Mouse (Mus musculus) gastrocnemius, postnatal 25 days (tissue): ENCODE measurements at regions not wholly inside any gene's neighbourhood (a gene's known extent, or its start where the extent isn't known, plus 50 kb on each side); places are given as distances from the start of the nearest gene placed in this dataset.

Experiments used
- DNase-seq: peaks from one replicate; pipeline ENCODE4 v3.0.0; 2022

DNA sequence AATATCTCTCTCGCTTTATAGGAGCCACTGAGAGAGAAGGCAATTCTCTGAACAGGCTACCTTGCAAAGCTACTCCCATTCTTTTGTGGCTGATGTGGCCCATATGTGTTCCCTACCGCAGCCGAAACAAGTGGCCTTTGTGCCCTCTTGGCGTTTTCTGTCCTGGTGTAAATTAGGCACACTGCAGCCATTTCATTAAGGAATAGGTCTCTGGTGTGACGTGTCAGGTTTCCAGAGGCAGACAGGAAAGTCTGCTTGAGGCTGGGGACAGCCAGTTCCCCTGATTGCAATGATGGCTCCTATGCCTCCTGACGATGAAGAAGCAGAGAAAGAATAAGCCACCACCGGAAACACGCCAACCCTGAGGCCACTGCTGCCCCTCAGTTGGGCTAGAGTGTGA, 59.3 kb upstream of the Bcor start:
- no peak for DNase-seq

DNA sequence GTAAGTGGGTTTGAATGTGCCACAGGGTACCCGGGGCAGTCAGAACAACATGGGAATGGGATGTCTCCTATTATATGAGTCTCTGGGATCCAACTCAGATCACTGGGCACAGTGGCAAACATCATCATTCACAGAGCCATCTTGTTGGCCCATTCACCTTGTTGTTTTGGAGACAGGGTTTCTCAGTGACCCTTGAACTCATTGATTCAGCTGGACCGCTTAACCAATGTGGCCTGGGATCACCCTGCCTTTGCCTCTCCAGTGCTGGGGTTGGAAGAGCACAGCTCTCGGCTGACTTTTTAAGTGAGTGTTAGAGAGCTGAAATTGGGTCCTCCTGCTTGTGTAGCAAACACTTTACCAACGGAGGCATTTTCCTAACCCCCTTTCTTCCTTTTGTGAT, 64.2 kb upstream of the Bcor start:
- DNase-seq, result no peak

DNA sequence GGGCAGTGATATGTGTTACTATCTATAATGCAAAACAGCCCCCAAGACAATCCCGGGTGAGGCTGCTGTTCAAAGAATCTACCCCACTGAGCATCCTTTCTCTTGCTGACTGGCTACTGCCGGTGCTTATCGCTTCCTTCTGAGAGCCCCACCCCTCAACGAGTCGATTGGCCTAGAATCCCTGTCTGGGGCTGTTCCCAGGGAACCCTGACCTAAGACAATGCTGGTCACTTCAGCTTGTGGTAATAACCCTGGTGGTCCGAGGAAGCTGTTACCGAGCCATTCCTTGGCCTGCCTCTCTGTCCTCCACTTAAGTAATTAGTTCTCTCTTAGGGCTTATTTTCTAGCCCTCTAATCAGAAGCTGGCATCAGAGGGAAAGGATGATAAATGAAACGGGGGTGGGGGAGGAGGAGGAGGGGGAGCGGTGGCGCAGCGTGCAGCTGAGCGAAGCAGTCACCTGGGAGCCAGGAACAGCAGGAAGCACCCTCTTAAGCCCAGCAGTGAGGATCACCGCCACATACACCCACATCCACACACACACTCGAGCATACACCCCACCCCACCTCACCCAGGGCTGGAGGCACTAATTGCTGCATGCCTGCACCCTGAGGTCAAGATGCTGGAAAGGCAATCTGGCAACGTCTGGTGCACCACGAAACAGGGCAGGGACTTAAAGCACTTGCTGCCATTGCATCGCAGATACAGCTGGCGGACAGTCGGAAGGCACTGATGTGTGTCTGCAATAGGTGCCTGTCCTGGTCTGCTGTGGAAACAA, 65.1 kb upstream of the Bcor start:
- DNase-seq, result no peak

DNA sequence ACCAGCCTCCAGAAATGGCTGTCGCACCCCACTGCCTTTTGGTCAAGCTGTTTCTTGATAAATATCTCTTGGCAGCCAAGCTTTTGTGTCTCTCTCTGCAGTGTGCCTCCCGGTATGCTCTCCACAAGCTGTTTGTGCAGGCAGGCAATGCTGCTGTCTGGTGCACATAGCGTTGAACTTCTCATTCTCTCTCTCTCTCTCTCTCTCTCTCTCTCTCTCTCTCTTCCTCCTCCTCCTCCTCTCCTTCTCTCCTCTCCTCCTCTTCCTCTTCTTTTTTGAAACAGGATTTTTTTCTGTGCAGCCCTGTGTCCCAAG, 65.7 kb upstream of the Bcor start:
- no peak for DNase-seq

DNA sequence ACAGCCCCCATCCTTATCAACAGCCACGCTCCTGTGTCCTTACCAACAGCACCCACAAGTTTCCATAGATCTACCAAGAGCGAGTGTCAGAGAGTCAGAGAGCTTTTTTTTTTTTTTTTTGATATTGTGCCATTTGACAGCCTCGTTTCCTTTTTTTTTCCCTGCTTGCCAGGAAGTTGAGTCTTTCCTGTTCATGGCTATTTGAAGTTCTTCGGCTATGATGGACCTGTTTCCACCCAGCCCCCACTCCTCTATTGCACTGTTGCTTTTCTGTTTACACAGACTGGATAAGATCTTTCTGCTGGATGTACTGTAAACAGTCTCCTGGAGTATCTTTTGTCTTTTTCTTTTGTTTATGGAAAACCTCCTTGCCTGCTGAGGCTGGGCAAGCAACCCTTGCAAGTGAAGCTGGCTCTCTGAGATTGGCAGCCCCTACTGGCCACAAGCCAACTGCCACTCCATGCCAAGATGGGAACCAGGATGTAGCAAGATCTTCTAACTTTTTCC, 80.4 kb upstream of the Bcor start:
- DNase-seq, result no peak

DNA sequence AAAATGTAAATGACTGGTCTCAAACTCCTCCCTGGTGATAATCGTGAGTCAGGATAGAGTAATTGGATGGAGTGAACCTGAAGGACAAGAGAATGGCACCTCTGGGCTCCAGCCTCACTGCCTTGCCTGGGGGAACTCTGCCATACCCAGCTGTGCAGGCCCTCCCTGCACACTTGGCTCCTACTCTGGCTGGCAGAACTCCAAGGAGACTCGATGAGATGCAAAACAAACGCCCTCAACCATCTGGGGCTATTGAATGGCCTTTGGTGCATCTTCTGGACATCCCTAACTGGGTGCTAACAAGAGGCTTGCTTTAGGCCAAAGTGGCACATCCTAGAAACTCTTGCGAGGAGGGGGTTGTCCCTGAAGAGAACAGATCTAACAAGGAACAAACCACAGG, 81.6 kb upstream of the Bcor start:
- no peak for DNase-seq

DNA sequence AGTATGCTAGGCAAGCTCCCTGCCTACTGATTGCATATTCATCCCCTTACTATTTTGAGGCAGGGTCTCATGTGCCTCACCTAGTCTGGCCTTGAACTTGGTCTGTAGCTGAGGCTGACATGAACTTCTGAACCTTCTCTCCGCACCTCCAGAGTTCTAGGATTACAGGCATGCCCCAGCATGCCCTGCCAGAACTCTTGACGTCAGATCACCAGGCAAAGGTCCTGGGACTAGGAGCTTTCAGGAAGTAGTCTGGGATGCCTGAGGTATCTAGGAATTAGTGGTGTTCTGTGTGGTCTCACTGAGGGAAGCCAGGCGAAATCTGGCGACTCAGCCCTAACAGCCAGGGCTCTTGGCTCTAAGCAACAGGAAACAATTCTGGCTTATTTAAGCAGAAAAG, 88.9 kb upstream of the Bcor start:
- no peak for DNase-seq

DNA sequence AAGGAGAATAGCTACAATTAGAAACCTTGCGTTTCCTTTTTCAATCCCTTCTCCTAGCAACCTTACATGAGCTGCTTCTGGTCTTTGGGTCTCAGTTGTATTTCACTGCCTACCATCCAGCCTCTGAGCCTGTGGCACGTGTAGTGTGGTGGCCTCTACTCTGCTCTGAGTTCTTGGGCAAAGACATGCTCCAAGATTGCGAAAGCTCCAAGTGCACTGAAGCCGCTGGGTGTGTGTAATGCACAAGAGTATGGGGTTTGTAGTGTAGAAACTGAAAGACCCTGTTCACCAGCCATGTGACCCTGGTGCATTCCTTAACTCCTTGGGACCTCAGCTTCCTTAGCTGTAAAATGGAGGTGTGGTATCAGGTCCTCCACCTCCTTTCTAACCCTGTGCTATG, 89.8 kb upstream of the Bcor start:
- DNase-seq, result no peak

DNA sequence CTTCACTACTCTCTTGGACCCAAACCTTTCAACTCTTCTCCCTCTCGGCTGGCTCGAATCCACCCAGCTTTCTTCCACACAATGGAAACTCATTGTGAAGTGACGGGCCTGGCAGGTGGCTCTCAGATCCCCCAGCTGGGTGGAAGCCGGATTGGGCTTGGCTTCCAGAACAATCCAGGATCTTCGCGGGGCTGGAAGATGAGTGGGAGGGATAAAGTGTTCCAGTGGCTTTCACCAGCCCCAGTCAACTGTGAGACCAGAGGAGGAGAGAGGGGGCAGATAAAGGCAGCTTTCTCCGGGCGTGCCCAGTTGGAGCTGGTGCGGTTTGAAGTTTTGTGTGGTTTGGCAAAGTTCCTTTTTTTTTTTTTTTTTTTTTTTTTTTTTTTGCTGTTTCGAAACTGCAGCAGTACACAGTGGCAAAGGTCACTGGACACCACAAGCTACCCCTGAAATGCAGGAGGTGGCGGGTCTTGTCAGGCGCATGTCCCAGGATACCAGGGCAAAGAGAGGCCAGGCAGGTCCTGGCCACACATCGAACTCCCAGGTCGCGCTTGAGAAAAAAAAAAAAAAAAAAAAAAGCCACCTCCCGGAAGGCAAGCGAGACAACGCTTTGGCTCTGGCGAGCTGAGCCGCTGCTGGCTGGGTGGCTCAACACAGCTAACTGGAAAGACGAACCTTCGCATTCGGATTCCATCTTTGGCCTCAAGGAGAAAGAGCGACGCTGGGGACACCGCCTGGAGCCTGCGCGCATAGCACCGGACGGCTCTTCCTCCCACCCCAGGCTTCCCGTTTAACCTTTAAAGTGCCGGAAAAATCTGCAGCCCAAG, 91.9 kb upstream of the Bcor start:
- DNase-seq, result peak; percentile 61

DNA sequence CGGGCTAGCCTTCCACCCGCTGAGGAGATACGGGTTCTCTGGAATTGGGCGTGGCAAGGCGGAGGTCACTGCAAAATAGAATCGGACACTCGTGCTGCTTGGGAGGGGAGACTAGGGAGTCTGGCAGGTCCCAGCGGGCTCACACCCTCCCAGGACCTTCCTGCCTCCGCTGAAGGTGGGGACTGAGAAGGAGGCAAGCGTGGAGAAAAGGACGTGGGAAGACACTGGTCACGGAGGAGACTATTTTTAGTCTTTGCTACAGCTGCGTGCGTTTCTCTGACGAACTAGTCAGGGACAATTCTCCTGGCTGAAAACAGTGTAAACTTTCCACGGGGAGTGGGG, 92.5 kb upstream of the Bcor start:
- no peak for DNase-seq

DNA sequence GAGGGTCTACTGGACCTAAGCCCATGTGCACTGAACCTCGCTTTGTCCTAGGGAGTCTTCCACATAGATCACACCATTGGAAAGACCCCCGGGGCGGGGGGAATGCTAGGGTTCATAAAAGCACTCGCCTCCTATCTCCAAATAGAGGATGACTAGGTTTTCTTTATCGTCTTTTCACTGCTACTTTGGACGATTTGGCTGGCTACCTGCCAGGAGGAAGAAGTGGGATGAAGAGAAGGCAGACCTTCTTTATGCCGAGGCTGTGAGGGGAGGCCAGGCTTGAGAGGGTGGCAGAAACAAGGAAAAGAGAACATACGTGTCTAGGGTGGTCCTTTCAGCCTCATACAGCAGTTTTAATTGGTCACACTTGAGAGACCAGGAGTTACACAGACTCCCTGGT, 96.6 kb upstream of the Bcor start:
- DNase-seq, result no peak

DNA sequence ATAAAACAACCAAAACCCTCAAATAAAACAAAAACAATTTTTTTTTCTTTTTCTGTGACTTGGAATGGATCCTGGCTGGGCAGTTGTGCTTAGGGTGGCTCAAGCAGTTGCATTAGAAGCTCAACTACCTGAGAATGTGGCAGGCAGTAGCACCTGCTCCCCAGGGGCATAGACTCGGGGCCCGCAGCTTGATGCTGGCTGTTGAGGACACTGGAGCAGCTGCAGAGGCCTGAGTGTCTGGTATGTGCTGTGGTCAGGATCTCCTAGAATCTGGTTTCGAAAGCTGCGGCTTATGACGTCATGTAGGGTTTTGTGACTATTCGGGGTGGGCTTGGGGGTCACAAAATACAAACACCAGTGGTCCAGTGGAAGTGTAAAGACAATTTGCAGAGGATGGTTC, 103.7 kb upstream of the Bcor start:
- no peak for DNase-seq

DNA sequence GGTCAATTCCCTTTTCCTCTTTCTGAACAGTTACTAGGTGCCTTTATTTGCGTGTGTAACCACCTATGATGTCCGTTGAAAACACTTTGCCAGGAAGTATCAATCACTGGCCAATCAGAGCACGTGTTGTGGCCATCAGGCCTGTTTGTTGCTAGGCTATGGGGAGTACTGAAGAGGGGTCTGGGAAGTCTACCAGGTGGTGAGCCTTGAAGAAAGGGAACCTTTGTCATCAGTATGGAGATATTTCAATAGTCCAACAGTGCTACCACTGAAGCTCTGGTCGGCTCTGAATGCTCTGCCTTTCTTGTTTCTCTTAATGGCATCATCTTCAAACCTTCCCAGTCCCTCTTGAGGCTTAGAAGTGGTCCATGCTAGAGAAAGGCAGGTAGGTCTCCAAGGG, 124.6 kb upstream of the Bcor start:
- DNase-seq, result no peak

DNA sequence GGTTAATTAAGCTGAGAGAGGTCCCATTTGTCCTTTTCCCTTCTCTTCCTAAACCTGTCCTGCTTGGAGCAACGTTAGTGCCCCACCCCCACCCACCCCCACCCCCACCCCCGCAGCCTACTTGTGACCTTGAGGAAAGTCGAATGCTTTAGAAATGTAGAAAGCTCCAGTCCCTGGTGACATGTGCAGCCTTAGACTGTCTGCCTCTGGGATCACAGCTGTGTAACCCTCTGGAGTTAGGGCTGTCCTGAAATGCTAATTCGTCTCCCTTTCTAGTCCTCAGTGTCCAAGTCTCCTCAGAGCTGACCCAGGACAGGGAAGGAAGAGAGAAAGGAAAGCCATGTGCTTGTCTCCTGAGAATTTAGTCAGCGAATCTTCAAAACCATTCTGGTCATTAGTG, 125.0 kb upstream of the Bcor start:
- no peak for DNase-seq

DNA sequence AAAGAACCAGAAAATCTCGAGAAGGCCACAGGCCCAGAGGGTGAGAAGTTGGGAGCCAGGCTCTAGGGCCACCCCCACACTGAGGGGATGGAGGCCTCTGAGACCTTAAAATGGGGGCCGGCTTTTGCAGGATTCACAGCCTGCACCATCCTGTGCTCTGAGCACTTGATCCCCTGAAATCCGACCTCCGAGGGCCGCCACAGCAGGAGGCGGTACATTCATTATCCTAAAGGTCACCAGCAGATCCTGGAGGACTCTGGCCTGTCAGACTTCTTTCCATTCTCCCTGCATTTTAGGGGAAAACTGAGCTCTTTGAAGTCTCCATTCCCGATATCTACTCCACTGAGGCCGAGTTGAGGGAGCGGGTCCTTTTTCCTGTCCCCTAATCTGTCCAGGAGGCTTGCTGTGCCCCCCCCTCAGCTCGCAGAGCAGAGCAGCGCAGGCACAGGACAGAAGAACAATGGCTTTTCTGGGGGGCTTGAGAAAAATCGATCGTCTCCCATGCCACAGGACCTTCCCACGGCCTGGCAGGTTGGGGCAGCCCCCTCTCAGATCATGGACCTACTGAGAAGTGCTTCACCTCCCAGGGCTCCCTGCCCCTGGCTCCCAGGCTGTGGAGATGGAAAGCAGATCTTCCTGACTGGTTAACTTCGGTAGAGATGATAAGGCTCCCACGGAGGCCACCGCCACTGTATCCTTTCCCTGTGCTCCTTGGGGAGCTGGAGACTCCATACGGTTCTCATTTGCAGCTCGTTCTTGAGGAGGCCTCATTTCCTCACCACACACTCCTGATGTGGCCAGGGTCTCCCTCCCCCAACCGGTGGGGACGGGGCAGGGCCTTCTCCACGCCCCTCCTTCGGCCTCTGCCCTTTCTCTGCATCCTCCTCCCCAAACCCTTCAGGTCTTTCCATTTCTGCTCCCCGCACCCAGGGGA, 126.1 kb upstream of the Bcor start:
- no peak for DNase-seq

DNA sequence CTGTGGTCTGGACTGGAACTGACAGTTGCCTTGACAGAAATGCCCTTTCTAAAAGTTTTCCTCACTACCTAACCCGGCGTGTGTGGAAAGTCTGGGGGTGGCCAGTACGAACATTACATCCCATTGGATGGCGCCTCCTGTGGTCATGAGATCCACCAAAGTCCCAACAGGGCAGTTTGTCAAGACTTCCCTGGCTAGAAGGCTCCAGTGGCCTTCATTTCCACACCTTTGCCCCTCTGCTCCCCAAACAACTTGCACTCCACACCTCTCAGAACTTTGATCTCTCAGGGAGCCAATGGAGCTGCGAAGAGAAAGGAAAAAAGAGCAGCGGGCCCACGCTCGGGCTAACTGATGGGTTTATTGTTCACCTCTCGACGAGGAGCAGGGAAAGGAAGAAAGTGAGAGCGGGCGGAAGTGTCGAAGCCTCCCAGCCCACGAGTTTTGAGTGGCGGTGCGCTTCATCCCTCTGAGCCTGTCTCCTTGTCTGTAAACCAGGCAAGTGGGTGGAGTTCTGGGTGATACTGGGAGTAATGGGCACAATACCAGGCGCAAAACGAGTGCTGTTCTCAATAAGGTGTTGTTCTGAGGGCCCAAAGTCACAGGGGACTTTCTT, 126.9 kb upstream of the Bcor start:
- no peak for DNase-seq

DNA sequence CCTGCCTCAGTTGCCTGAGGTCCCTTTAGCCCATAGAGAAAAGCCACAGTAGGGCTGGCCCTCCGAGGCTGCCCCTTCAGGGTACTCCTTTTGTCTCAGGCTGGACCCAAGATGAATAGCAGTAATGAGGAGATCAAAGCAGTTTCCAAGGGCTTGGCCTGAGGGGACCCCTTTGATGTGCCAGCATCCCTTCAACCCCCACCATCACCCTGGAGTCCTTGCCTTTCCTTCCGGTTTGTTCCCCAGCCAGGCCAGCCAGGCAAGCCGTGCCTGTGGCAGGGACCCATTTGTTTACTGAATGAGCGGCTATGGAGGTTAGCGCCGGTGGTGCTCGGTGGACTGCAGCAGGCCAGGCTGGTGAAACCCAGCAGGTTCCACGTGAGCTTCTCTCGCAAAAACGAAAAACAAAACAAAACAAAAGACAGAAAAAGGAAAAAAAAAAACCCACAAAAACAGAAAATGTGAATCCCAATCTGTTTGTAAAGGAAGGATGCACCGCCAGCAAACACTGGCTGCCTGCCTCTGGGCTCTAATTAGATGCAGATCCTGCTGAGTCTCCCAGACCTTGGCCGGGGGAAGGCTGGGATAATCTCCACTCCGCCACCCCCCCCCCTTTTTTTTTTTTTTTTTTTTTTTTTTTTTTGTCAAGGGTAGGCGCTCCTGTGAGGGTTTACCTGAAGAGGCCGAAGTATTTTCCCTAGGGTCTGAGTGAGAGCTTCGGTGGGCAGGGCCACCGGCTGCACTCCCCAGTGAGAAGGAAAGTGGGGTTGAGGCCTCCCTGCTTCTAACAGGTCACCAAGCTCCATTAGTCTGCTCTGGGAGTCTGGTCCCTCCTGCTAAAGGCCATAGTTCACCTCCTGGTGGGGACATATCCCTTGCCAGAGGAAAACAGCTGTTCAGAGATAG, 127.8 kb upstream of the Bcor start:
- peak; percentile 18 for DNase-seq

DNA sequence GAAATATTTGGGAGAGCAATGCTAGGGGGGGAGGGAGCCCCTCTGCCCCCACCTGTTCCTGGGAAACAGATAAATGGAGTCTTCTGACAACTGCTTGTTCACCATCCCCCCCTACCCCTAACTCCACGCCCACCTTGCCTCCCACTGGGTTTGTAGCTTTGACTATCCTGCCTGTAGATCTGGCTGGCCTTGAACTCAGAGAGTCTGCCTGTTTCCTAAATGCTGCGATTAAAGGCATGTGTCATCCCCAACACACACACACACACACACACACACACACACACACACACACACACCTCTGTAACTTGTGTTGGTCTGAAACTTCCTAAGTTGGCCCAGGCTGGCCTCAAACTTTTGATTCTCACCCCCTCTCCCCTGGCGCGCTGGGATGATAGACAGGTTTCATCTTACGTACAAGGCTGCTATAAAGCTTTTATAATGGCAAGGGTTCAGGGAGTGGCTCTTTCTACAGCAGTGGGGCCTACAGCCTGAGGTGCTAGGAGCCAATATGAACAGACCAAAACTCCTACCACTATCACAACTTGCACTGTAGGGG, 128.5 kb upstream of the Bcor start:
- DNase-seq, result no peak

DNA sequence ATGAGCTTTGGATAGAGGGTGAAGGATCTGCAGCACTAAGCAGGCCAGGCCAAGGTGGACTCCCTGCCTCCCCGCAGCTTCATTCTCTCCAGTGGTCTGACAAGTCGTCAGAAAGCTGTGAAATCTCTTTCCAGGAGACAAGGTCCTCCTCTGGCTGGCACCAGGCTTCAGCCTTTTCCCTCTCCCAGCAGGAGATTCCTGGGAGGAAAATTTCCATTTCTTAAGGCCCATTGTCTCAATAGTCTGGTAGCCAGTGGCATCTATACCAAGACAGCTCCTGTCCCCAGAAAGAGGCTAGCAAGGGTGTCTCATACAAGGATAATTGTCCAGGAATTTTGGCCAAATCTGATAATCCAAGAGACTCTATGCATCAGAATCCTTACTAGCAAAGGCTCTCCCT, 133.0 kb upstream of the Bcor start:
- DNase-seq, result no peak

DNA sequence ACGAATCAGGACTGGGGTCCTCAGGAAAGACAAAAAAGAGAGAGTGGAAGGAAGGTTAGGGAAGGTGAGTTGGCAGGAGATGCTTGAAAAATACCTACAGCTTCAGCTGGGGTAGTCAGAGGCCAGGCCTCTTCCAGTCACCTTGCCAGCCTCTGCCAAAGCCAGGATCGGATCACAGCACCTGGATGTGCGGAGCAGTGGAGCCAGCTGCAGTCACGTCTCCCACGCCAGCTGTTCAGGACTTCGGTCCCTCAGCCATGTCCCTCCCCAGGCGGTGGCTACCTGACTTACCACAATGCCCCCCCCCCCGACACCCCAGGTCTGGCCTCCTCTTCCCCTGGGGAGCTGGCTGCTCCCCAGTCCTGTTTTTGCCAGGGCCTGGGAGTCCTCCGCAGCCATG, 134.3 kb upstream of the Bcor start:
- DNase-seq, result no peak

DNA sequence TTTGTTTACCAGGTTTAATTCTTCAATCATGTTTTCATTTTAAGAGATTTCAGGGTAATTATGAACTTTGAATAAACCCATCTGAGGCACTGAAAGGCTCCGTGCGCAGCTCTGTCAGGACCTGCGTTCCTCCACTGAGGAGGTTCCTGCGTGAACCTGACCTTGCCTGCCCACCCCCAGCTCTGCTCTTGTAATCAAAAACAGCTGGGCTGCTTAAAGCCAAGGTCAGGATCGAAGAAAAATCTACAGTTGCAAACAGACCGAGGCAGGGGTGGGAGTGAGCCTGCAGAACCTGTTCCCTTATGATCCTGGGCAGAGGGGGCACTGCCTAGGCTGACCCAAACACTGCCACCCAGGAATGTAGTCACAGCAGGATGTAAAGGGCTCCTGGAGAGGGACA, 134.8 kb upstream of the Bcor start:
- no peak for DNase-seq
